Mouse (Mus musculus) heart, postnatal 14 days (tissue): ENCODE results near the gene Ptrh1. TPM values are rescaled to one million over a fixed set of nuclear protein-coding genes. Genes with fewer than 3 reads are reported as not detected.

ENCODE experiments used
- DNase-seq, 2 experiments: peaks; one replicate each; pipeline ENCODE4 v3.0.0; 2021 to 2022
- intact Hi-C: fragments of 180-260 bp; cut with DNase I; formaldehyde crosslinking; loops from one replicate; pipeline ENCODE4 v1.15.1; 2025
- total RNA-seq, 2 experiments: library from RNA; stranded (reverse); gene quantifications; 2 replicates each; pipeline ENCODE4 v1.2.3; 2021

Gene Ptrh1
- total RNA-seq, 2 experiments from 2014 or later = 2.9 to 3.7 TPM

- intact Hi-C loops = loop anchor here (5.0 kb wide), 1 partner anchor 140 kb away; no protein-coding TSS in a partner anchor
- no peak for DNase-seq
These were observed 11.6 kb downstream of the Ptrh1 start for GRCm38 (mm10) chr2:32787176-32787575.

- no peak for DNase-seq
- intact Hi-C loops = loop anchor here (5.0 kb wide), 1 partner anchor 139 kb away; no protein-coding TSS in a partner anchor
These were observed 13.0 kb downstream of the Ptrh1 start for GRCm38 (mm10) chr2:32788581-32788980.

GRCm38 (mm10) chr2:32791297-32791696 is 15.7 kb downstream of the Ptrh1 start:
- peak; percentile 66 to 69 for DNase-seq
- intact Hi-C loops = no loop called here

DNA sequence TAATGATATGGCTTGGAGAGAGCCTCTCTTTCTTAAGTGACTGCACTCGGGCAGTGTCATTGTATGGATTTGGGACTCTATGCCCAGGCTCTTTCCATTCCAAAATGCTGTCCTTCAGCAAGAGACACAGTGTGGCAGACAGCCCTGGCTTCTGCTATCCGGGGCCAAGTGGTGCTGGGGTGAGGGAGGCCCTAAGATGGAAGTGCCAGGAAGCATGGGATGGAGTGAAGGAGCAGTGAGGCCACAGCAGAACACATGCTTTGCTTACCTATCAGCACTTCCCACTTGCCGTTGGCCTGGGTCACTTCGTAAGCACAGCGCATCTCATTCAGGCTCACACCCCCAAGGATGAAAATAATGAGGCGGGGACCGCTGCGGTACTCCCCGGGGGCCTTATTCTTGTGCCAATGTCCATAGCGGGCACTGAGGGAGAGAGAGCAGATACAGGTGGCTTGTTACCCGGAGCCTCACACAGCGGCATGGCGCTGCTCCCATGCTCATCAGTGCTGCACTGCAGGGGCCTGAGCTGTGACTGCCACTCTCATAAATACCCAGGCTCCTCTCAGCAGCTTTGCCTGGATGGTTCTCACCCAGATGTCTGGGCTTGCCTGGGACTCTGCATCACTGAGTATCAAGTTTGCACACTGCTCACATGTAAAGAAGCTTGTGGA is 20.3 kb downstream of the Ptrh1 start:
- intact Hi-C loops = no loop called here
- no peak for DNase-seq

DNA sequence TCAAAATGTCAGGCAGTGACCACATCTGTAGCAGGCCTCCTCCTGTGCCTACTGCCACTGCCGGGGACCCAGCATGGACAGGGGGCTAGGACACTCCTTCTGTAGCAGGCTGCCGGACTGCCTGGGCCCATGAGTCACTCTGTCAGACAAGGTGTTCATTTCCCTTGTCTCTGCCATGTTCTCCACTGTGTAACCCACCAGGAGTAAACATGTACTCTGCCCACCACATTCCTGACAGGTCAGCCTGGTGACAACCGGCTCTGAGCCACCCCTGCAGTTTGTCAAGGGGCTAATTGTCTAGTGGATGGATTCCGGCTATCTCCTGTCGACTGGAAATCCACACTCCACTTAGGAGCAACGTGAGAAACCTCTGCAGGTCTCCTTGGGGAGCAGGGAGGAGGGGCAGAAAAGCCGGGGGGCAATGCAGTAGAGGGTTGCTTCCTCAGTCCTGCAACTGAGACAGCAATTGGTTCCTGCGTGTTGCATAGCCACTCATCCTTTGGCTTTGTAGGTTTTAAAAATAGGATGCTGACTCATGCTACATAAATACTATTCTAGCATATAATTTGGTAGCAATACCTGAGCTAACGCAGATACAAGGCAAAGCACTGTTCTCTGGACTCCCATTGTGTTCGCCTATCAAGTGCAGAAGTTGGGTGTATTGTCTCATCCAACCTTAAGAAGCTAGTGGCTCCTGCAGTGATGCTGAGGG is 22.8 kb downstream of the Ptrh1 start:
- intact Hi-C loops = no loop called here
- DNase-seq = no peak

- intact Hi-C loops = no loop called here
- DNase-seq = no peak
These were observed 33.4 kb downstream of the Ptrh1 start for GRCm38 (mm10) chr2:32808816-32809566.

DNA sequence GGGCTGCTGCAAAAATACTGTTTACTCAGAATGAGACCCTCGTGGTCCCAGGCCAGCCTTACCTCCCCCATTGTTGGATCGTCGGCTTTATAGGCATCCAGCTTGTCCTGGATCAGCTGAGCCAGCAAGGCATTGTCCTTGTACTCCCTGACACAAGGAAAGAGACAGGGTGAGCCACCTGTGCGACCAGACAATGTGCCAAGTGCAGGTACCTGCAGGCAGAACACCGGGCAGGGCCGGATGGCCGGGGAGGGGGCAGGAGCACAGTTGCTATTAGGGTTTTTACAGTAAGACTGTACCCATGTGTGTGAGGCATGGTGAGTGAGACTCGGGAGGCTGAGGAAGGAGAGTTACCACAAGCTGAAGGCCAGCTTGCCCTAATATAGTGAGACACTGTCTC is 36.4 kb downstream of the Ptrh1 start:
- intact Hi-C loops = no loop called here

GRCm38 (mm10) chr2:32816497-32816896 is 40.9 kb downstream of the Ptrh1 start:
- intact Hi-C loops = no loop called here
- DNase-seq = no peak

More for the DNA sequence above, 36.4 kb downstream of the Ptrh1 start:
- DNase-seq = no peak

DNA sequence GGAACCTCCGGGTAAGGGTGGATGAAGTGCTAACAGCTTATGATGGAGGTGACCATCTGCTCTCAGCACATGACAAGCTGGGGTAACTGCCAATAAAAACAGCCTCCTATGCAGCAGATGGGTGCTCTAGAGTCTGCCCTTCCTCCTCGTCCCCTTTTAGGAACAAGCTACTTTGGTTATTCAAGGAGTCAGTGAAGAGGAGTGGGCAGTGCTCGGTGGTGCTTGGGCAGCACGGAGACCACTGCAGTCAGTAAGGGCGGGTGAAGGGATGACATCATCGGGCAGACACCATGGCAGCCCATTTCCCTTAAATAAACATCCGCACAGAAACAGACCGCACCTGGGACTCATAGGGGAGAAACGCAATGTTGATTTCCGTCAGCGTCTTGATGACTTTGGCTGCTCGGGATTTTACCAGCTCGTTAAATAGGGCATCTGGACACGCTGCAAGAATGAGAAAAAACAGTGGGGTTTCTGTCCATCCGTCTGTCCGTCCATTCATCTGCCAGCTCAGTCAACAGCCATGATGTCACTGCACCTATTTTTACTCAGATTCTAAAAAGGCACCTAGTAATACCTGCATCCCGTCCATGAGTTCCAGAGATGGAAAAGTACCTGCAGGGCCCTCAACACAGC is 41.5 kb downstream of the Ptrh1 start:
- DNase-seq = no peak
- intact Hi-C loops = no loop called here

DNA sequence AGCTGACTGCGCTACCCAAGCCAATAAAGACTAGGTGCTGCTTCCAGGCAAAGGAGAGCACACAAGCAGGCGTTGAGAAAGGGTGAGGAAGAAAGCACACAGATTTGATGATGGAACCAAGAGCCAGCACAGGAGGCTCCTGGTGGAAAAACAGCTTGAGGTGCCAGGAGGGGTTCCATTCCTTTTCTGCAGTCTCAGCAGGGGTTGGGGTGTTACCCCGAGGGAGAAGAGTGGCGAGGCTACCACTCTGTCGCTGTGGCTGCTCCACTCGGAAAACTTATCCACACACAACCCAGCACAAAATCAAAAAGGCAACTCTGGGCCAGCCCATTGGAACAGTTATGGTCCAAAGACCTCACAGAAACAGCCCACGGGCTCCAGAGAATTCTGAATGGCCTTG is 42.0 kb downstream of the Ptrh1 start:
- intact Hi-C loops = no loop called here
- no peak for DNase-seq

- intact Hi-C loops = no loop called here
- no peak for DNase-seq
These were observed 42.6 kb downstream of the Ptrh1 start for GRCm38 (mm10) chr2:32818208-32818607.

DNA sequence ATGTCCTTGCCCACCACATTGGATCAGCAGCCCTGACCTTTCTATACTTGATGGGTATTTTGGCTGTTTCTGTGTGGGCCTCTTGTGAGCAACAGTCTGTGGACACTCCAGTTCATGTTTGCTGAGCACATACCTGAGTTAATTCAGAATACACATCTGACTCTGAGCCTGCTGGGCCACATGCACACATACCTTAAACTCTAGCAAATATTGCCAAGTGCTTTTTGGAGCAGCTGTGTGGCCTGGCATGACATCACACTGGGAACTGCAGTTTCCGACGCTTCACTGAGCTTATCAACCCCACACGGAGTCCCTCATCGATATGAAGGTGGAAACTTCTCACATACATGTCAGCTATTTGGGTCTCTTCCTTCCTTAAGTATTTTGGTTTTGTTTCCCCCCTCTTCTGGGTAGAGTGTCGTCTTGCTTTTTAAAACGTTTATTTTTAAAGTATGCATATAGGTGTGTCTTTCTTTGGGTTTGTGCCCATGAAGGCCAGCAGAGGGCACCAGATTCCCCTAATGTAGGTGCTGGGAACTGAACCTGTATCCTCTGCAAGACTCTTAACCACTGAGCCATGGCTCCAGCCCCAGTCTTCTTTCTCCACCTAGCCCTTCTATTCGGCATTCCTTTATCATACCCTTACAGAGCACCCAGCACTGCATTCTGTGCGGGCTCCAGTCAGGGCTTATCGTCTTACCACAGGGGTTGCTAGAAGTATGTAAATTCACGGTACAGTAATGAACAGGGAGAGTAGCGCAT is 45.6 kb downstream of the Ptrh1 start:
- DNase-seq = peak; percentile 49 to 51
- intact Hi-C loops = loop anchor here (1.0 kb wide), 1 partner anchor 33 kb away; no protein-coding TSS in a partner anchor

- DNase-seq = no peak
- intact Hi-C loops = no loop called here
These were observed 47.1 kb downstream of the Ptrh1 start for GRCm38 (mm10) chr2:32822643-32823042.

DNA sequence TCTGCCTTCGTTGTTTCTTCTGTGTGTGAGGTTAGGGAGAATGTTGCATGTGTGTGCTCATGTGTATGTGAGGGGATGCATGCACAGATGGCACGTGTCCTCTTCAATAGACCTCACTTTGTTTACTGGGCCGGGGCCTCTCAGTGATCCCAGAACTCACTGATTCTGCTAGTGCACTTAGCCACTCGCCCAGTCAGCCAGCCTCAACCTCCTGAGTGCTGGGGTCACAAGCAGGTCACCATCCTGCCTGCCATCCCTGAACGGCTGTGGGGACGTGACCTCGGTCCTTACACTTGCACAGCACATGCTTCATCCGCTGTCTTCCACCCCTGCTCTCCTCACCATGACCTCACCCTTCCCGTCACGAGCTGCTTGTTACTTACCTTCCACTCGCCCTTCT is 47.6 kb downstream of the Ptrh1 start:
- intact Hi-C loops = no loop called here
- no peak for DNase-seq

DNA sequence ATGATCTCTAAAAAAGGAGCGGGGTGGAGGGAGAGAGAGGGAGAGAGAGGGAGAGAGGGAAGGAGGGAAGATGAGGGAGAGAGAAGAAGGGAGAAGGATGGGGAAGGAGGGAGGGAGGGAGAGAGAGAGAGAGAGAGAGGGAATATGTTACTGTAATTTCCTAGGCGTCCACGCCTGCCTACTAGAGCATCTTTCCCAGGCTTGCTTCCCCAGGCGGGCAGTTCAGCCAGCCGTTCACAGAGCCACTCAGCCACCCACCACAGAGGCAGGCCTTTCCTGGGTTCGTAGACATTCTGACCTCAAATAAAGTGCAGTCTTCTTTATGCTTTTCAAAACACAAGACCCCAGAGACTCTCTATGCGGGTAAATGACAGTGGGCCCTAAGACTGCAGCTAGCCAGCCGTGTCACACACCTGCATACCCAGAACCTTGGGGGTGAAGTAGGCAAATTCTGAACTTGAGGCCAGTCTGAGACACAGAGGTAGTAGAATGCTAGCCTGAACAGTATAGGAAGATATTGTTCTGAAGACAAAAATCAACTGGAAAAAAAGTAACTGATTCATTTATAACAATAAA is 48.1 kb downstream of the Ptrh1 start:
- intact Hi-C loops = loop anchor here (2.0 kb wide), 1 partner anchor 17 kb away; no protein-coding TSS in a partner anchor
- no peak for DNase-seq

DNA sequence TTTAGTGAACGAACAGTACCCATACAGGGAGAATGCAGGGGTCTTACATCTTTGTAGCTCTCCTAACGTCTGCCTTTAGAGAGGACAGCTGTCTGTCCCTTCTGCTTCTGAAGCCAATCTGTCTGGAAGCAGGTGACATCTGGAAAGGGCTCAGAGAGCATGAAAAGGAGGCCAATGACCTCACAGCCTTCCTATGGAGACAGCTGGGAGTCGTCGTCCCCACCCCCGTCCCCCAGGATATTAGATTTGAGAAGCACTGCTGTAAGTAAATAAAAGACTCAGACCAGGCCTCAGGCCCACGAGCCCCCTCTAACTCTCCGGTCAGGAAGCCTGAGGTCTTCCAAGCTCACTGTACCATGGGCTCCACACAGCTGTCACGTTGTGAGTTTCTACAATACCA is 48.6 kb downstream of the Ptrh1 start:
- intact Hi-C loops = loop anchor here (2.0 kb wide), 1 partner anchor 17 kb away; no protein-coding TSS in a partner anchor

DNA sequence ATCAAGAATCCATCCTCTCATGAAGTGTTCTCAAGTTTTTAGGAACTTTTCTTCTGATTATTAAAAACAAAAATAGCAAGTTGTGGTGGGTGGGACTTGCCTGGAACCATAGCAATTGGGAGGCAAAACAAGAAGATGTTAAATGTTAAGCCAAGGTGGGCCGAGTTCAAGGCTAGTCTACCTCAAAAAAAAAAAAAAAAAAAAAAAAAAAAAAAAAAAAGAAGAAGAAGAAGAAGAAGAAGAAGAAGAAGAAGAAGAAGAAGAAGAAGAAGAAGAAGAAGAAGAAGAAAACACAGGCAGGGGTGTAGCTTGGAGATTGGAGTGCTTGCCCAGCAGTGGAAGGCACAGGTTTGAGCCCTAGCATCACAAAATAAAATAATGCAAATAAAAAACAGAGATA is 49.2 kb downstream of the Ptrh1 start:
- no peak for DNase-seq
- intact Hi-C loops = loop anchor here (2.0 kb wide), 1 partner anchor 16 kb away; no protein-coding TSS in a partner anchor

More for the DNA sequence above, 48.6 kb downstream of the Ptrh1 start:
- no peak for DNase-seq

DNA sequence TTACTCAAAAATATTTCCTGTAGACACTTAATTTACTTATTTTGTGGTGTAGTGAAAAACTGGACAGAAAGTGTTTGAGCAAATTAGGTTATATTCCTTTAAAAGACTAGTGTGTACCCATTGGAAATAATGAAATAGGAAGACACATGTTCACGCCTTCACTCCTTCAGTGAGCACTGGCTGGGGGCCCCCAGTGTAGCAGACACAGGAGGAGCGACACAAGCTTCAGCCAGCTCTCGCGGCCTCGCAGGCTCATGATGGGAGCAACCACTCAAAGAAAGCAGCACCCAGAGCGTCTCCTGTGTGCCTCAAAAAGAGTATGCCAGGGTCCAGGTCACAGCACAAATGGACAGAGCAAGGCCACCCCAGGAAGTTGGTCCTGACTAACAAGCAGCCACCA is 50.2 kb downstream of the Ptrh1 start:
- no peak for DNase-seq
- intact Hi-C loops = loop anchor here (2.0 kb wide), 1 partner anchor 15 kb away; no protein-coding TSS in a partner anchor
